Mouse (Mus musculus) embryonic stem cell, embryonic (primary cell): ENCODE results near the gene Arhgap18.

Experiments used
- CTCF ChIA-PET, 4 experiments: fragments of 300-600 bp in 2 of 4; fragments of 350-600 bp in 2 of 4; sonication (Branson Sonifier 250); formaldehyde crosslinking; loops; one replicate each; lab custom pipeline; 2022; ENCODE audit warnings: inconsistent platforms in 2 of 4; lab: Charles Lee
- POLR2A ChIA-PET, 4 experiments: fragments of 300-600 bp in 2 of 4; fragments of 350-600 bp in 2 of 4; sonication (Branson Sonifier 250); formaldehyde crosslinking; loops; one replicate each; lab custom pipeline; 2022; ENCODE audit warnings: antibody characterized with exemption in 4 of 4, inconsistent platforms in 1 of 4; lab: Charles Lee

Arhgap18 gene

GRCm38 (mm10) chr10:26815646-26816045, 62.4 kb downstream of the Arhgap18 start:
- POLR2A ChIA-PET: no interaction called here

GRCm38 (mm10) chr10:26820326-26820725, 67.1 kb downstream of the Arhgap18 start:
- ChIA-PET POLR2A (no interaction called here), CTCF (interaction anchor here in 1 of 4 experiments (0.5 kb wide), 1 partner anchor 1926 kb away, joined by 7 read pairs; no protein-coding TSS in a partner anchor)

More at GRCm38 (mm10) chr10:26815646-26816045, 62.4 kb downstream of the Arhgap18 start:
- CTCF ChIA-PET: no interaction called here

- POLR2A ChIA-PET: no interaction called here
- CTCF ChIA-PET: no interaction called here
Observed at GRCm38 (mm10) chr10:26820936-26821335, 67.7 kb downstream of the Arhgap18 start.

GRCm38 (mm10) chr10:26823997-26824396, 70.8 kb downstream of the Arhgap18 start:
- CTCF ChIA-PET: no interaction called here
- POLR2A ChIA-PET: interaction anchor here in 1 of 4 experiments (0.5 to 1.2 kb wide), 2 partner anchors 13 to 356 kb away, joined by 3 read pairs; no protein-coding TSS in a partner anchor

DNA sequence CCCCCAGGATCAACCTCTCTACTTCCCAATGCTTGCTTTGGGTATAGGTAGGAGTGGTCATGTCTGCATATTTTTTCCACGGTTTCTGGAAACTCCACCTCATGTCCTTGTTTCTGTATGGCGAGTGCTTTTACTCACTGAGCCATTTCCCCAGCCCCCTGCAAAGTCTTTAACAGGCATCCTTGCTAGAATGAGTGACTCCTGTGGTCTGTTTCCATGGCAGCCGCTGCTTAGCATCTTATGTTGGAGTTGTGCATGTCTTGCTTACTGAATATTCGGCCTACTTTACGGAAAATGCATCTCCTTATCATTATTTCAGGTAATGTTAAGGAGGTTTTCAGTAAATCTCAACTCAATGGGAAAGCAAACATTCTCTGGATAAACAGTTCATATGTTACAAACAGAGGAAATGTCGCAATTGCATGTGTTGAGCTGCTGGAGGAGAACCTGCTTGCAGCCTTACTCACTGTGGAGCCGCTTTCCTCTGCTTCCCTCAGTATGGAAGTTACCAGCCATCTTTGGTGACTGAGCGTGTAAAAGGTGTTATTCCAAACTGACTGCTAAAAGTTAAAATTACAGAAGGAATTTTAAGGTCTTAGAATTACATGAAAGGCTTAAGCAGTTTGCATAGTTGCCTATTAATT, 72.1 kb downstream of the Arhgap18 start:
- ChIA-PET POLR2A (no interaction called here), CTCF (no interaction called here)

DNA sequence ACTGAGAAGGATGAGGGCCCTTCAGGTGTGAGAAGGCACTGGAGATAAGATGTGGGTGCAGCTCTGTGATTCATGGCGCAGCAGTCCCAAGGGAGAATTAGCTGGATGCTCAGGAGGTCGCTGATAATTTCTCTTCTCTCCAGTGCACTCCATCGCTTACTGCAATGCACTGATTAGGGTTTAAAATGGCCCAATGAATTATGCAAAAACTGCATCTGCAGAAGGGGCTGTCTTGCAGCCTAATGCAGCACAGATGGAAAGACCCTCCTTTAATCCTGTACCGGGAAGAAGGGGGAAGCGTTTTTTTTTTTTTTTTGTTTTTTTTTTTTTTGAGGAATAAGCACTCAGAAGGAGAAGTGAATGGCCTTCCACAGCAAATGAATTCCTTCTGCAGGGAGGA, 74.1 kb downstream of the Arhgap18 start:
- CTCF ChIA-PET: interaction anchor here in 1 of 4 experiments (0.7 kb wide), 1 partner anchor 75 kb away, joined by 14 read pairs; no protein-coding TSS in a partner anchor
- POLR2A ChIA-PET: no interaction called here

- CTCF ChIA-PET: no interaction called here
- POLR2A ChIA-PET: no interaction called here
Observed at GRCm38 (mm10) chr10:26828412-26829137, 75.4 kb downstream of the Arhgap18 start.

DNA sequence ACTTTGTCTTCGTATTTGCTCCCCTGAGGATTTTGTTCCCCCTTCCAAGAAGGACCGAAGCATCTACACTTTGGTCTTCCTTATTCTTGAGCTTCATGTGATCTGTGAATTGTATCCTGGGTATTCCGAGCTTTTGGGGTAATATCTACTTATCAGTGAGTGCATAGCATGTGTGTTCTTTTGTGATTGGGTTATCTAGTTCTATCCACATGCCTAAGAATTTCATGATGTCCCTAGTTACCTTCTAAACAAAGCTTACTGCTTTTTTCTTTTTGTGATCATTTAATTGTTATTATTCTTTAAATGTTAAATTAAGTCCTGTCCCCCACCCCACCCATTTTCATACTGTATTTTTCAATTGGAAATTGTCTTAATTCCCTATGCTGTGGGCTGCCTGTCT, 78.8 kb downstream of the Arhgap18 start:
- POLR2A ChIA-PET: no interaction called here

DNA sequence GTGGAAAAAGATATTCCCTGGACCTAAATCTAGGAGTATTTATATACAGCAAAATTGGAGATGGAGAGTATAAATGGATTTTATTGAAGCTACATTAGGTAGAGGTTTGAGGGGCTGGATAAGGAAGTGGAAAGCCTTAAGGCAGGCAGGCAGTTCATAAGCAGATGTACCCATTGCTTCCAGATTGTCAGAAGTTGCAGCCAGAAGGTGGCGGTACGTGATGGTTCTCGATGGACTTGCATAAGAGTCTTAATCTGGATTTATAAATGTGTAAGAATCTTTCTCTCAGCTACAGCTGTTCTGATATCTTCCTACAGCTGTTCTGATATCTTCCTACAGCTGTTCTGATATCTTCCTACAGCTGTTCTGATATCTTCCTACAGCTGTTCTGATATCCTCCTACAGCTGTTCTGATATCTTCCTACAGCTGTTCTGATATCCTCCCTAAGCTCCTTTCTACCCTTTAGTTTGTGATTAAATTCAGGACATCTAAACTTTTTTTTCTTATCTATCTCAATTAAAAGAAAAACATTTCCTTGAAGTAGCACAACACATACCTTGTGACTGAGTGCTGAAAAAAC, 79.5 kb downstream of the Arhgap18 start:
- ChIA-PET CTCF (interaction anchor here in 1 of 4 experiments (0.7 kb wide), 1 partner anchor 278 kb away, joined by 3 read pairs; no protein-coding TSS in a partner anchor), POLR2A (no interaction called here)

More for the DNA sequence above, 78.8 kb downstream of the Arhgap18 start:
- CTCF ChIA-PET: interaction anchor here in 1 of 4 experiments (0.6 kb wide), 1 partner anchor 1776 kb away, joined by 3 read pairs; no protein-coding TSS in a partner anchor

- POLR2A ChIA-PET: no interaction called here
- CTCF ChIA-PET: interaction anchor here in 1 of 4 experiments (0.7 kb wide), 1 partner anchor 279 kb away, joined by 3 read pairs; no protein-coding TSS in a partner anchor
Observed at GRCm38 (mm10) chr10:26833393-26833792, 80.2 kb downstream of the Arhgap18 start.

GRCm38 (mm10) chr10:26849311-26849710, 96.1 kb downstream of the Arhgap18 start:
- POLR2A ChIA-PET: no interaction called here
- CTCF ChIA-PET: no interaction called here

DNA sequence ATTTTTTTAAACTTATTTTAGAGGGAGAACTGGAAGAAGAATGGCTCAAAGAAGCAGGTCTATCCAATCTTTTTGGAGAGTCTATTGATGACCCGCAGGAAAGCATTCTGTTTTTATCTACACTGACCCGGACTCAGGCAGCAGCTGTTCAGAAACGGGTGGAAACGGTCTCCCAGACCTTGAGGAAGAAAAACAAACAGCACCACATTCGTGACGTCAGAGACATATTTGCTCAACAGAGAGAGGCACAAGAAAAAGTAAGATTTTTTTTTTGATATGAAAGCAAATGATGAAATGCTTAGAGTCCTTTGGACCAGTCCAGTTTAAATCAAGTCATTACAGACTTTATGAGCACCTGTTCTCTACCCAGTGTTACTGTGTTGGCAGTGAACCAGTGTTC, 96.6 kb downstream of the Arhgap18 start:
- ChIA-PET POLR2A (no interaction called here), CTCF (no interaction called here)

- ChIA-PET CTCF (no interaction called here), POLR2A (no interaction called here)
Observed at GRCm38 (mm10) chr10:26854556-26855100, 101.4 kb downstream of the Arhgap18 start.

DNA sequence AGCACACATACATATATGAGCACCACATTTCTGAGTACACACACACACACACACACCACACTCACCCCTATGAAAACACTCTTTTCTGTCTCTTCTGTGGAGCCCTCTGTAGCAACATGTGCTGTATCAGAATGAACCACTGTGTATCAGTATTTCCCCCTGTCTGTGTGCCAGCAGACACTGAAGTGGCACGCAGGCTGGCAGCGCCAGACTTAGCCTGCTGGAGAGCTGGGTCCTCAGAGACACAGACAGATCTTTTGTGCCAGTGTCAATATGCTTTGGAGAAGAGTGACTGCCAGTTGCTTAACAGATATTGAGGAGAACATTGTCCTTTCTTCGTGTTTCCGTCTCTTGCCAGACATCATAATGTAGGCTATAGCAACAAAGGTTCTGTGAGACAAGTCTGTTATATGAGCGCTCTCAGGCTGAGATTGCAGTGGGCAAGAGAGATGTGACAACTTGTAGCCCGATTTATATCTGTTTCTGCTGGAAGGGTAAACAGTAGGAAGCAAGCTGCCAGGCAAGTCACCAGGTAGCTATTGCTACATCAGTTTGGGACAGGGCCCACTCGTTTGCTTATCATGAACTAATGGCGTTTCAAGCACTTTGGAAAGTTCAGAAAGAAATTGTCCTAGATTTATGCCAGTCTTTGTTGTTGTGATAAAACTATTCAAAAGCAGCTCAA, 102.8 kb downstream of the Arhgap18 start:
- CTCF ChIA-PET: no interaction called here
- POLR2A ChIA-PET: no interaction called here

DNA sequence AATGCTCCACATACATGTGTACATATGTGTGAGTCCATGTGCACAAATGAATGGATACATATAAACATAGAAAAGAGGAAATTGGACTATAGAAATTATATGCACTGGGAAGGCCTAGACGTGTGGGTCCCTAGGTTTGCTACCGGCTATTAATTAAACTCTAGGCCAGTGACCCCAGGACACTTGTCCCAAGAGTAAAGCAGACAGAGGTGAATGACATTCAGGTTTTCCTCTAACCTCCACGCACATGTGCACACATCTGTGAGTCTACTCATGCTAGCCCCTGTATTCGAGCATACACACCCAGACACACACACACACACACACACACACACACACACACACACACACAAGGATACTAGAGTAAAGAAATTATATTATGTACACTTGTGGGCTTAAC, 104.4 kb downstream of the Arhgap18 start:
- ChIA-PET POLR2A (no interaction called here), CTCF (no interaction called here)

- ChIA-PET CTCF (no interaction called here), POLR2A (no interaction called here)
Observed at GRCm38 (mm10) chr10:26858537-26858936, 105.3 kb downstream of the Arhgap18 start.

- POLR2A ChIA-PET: no interaction called here
Observed at GRCm38 (mm10) chr10:26861231-26861630, 108.0 kb downstream of the Arhgap18 start.

DNA sequence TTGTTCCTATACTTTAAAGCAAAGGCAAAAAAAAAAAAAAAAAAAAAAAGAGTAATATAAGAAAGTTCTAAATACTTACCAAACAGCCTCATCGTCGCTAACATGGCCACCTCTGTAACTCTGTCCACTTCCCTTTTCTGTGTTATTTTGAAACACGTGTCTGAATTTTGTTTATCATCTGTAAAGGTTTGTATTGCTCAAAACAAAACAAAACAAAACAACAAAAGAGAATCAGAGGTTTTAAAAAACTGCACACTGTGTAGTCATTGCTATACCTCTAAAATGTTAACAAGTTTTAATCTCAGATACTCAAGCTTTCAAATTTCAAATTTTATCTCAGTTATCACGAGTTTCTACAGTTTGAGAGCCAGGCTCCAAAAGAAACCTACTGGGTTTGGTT, 109.0 kb downstream of the Arhgap18 start:
- POLR2A ChIA-PET: no interaction called here
- CTCF ChIA-PET: no interaction called here

More at GRCm38 (mm10) chr10:26861231-26861630, 108.0 kb downstream of the Arhgap18 start:
- CTCF ChIA-PET: no interaction called here

GRCm38 (mm10) chr10:26863982-26864381, 110.8 kb downstream of the Arhgap18 start:
- ChIA-PET POLR2A (interaction anchor here in 1 of 4 experiments (1.0 kb wide), 1 partner anchor 54 kb away, joined by 3 read pairs; no protein-coding TSS in a partner anchor), CTCF (no interaction called here)
